Mouse (Mus musculus) stomach, postnatal 0 days (tissue): ENCODE data around the gene Grid1.

Experiments
- CTCF ChIP-seq: IDR thresholded peaks from 2 replicates; pipeline ENCODE4 v1.5.1; 2016; ENCODE audit warnings: antibody characterized with exemption, low read depth, mild to moderate bottlenecking, moderate library complexity
- EP300 ChIP-seq: optimal IDR thresholded peaks from 2 replicates; pipeline ENCODE3; 2016; ENCODE audit warnings: antibody characterized with exemption

- TF ChIP-seq CTCF (peak; percentile 43), EP300 (no peak)
Observed at GRCm38 (mm10) chr14:35157069-35157655, 337.3 kb downstream of the Grid1 start.
